Mouse (Mus musculus): ENCODE measurements around the gene Tmod1. TPM values are rescaled to one million over a fixed set of nuclear protein-coding genes. Genes with fewer than 3 reads are reported as not detected.

Tmod1 gene
- total RNA-seq, 2 experiments from 2014 or later: 173 to 208 TPM

DNA sequence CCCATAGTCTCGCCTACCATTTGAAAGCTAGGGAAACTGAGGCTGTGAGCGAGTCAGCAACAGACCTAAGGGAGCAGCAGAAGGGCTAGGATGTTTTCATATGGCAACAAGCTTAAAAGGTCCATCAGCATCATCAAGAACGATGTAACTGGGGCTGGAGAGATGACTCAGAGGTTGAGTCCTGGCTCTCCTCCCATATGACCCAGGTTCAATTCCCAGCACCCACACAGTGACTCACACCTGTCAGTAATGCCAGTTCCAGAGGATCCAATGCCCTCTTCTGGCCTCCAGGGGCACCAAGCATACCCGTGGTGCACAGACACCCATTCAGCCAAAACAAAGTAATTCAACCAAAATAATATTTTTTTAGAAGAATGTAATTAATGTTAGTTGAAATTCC is 41.5 kb downstream of the Tmod1 start:
- Histone ChIP-seq H3K27ac (no peak overlapping the region), H3K4me3 (no peak overlapping the region)
- no peak for TF ChIP-seq CTCF (IDR thresholded peaks at IDR 0.05)
- DNase-seq: no peak
- intact Hi-C loops (cut with DNase I): no loop called here

DNA sequence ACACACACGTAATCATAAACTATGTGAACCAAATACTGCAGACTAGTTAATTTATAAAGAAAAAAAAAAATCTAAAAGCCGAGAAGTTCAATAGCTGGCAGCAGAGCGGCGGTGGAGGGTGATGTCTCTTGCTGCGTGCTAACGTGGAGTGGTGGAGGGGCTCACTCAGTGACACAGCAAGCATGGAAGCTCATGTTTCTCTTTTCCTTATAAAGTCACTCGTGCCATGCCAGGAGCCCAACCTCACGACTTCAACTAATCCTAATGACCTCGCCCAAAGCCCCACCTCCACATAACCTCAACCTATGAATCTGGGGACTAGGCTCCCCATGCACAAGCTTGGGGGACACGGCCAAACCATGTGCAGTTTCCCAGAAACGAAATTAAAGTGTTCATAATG is 43.8 kb downstream of the Tmod1 start:
- no peak for TF ChIP-seq CTCF (IDR thresholded peaks at IDR 0.05)
- Histone ChIP-seq H3K4me3 (no peak overlapping the region), H3K27ac (peak overlapping the region; percentile 88)
- DNase-seq: peak; percentile 56
- intact Hi-C loops (cut with DNase I): no loop called here

DNA sequence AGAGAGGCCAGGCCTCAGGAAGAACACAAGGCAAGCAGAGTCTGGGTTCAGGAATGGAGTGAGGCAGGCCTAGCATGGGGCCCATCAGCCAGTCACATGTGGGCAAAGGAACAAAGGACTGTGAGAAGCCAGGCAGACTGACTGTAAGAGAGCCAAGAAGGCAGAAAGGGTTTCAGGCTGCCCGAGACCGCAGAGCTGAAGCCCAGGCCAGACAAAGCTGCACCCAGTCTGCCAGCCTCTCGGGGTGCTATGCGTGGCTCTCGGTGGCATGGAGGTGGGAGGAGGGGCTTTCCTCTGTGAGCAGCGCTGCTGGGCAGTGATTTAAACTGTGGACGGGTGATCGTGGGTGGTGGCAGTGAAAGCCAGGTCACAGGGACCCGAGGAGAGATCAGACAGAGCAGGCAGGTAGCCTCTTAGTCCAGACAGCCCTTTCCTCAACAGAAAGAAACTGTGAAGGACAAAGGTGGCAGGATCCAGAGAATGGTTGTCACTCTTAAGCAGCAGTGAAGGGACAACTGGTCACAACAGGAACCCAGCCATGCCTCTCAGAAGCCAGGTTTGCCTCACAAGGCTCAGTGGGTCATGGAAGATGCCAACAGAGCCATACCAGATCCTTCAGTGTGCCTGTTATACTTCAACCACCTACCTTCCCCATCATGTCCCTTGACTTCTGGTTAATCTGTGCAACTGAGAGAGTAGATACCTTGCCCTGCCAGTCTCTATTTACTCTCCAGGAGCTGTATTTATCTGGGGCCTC is 45.9 kb downstream of the Tmod1 start:
- H3K27ac ChIP-seq: peak overlapping the region; percentile 88
- no peak for DNase-seq
- H3K4me3 ChIP-seq: peak overlapping the region; percentile 19
- no peak for TF ChIP-seq CTCF (IDR thresholded peaks at IDR 0.05)
- intact Hi-C loops (cut with DNase I): loop anchor here (2.0 kb wide), 1 partner anchor 20 kb away; no protein-coding TSS in a partner anchor

DNA sequence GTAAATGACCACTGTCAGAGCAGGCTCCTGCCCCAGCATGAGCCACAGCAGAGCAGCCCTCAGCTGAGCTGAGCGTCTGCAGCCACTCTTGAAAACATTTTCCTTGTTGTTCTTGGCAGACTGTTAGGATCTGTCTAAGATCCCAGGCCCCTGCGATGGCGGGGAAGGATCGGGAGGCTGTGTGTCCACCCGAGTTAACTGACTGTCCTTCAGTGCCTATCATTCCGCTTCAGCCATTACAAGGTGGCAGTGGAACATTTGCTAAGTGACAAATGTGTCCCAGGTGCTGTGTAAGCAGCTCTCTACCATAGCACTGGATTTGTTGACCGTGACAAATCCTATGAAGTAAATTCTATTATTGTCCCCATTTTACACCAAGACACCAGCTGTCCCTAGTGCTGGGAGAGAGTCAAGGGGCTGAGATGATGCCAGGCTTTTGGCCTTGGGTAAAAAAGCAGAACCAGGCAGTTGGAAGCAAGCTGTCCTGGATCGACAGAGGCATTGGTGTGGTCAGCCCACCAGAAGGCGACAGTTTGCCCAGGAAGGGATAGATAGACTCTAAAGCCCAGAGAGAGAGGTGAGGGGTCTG is 46.6 kb downstream of the Tmod1 start:
- no peak for TF ChIP-seq CTCF (IDR thresholded peaks at IDR 0.05)
- Histone ChIP-seq H3K4me3 (no peak overlapping the region; the same call in 1 of the 2 replicates), H3K27ac (peak overlapping the region; percentile 88)
- intact Hi-C loops (cut with DNase I): loop anchor here (2.0 kb wide), 1 partner anchor 21 kb away; no protein-coding TSS in a partner anchor
- DNase-seq: peak; percentile 65

DNA sequence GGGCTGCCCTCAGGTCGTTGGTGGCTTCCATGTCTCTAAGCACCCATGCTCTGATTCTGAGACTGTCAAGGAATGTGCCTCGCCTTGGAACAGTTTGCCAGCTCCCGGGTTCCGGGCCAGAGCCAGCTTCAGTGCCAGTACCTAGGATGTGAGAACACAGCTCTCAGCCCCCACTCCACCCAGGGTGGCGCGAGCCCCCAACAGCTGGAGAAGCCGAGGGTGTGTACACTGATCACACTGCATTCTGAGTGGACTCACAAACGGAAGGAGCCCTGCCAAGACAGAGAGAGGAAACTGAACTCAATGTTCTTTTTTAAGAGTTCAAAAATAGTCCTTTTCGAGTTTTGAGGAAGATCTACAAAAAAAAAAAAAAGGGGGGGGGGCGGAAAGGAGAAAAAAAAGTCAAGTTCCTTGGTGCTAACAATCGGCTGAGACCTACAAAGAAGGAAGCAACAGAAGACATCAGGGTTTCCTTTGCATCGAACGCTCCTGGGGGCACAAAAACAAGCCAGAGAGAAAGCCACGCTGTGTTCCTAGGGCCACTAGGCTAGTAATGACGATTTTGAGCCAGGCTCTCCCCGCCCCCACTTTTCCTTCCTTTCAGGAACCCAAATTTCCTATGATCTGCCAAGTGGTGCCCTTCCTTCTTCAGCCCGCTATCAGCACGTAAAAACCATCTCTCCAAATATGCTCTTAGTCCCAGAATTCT is 48.1 kb downstream of the Tmod1 start:
- peak overlapping the region; percentile 88 for H3K27ac ChIP-seq
- no peak for TF ChIP-seq CTCF (IDR thresholded peaks at IDR 0.05)
- intact Hi-C loops (cut with DNase I): no loop called here
- peak overlapping the region; percentile 36 for H3K4me3 ChIP-seq
- peak; percentile 65 for DNase-seq

DNA sequence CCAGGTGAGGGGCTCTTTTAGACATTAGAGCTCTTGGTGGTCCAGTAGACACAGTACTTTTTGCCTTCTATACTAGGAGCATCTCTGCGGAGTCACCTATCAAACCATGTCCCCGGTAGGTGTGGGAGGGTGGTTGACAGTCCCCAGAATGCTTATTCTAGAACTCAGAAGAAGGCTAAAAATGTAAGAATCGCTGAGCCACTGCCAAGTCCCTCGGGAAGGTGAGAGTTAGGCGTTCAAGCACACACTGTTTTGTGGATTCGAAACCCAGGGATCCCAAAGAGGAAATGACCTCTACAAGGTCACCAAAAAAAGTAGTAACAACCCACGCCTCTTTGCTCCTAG is 48.7 kb downstream of the Tmod1 start:
- TF ChIP-seq CTCF (IDR thresholded peaks at IDR 0.05): no peak
- no peak for DNase-seq
- H3K4me3 ChIP-seq: peak overlapping the region; percentile 36
- intact Hi-C loops (cut with DNase I): no loop called here
- H3K27ac ChIP-seq: peak overlapping the region; percentile 88

DNA sequence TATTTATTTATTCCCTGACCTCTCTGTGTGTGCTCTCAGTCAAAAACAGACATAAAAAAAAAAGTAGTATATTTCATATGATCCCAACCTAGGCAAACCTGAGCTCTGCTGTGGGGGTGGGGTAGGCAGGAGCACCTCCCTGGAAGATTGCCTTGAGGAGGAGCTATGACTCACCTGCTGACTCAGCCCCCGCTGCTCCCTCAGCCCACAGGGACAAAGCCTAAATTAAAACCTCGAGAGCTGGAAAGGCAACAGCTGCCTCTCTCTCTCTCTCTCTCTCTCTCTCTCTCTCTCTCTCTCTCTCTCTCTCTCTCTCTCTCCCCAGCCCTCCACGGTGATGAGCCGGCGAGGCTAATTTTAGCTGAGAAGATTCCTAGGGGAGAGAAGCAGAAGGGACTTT is 49.1 kb downstream of the Tmod1 start:
- intact Hi-C loops (cut with DNase I): no loop called here
- peak; percentile 88 for DNase-seq

DNA sequence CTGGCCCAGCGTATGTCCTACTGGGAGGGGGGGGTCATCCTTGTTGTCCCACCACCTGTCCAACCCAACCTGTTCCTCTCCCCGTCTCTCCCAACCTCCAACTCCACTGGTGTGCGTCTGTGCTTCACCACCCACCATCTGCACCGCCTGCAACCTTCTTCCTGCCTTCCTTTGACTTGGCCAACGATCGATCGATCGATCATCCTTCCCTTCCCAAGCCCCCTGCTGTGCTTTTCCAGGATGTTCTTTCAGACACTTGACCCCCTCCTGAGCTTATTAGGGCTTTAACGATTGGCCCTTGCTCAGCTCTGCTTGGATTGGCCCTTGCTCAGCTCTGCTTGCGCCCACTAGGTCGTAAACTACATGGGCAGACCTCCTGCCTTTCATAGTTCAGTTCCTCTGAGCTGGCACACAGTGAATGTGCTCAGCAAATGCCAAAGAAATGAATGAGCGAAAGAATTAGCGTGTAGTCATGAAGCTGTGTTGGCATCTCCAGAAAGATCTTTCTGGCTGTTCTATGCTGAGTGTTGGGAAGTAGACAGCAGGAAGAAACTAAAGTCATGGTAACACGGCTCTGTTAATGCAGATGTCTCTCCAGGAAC is 50.9 kb downstream of the Tmod1 start:
- peak overlapping the region; percentile 88 for H3K27ac ChIP-seq
- no peak overlapping the region for H3K4me3 ChIP-seq
- no peak for TF ChIP-seq CTCF (IDR thresholded peaks at IDR 0.05)
- DNase-seq: no peak
- intact Hi-C loops (cut with DNase I): no loop called here

More for the DNA sequence above, 49.1 kb downstream of the Tmod1 start:
- H3K27ac ChIP-seq: peak overlapping the region; percentile 88
- H3K4me3 ChIP-seq: peak overlapping the region; percentile 36
- TF ChIP-seq CTCF (IDR thresholded peaks at IDR 0.05): no peak

DNA sequence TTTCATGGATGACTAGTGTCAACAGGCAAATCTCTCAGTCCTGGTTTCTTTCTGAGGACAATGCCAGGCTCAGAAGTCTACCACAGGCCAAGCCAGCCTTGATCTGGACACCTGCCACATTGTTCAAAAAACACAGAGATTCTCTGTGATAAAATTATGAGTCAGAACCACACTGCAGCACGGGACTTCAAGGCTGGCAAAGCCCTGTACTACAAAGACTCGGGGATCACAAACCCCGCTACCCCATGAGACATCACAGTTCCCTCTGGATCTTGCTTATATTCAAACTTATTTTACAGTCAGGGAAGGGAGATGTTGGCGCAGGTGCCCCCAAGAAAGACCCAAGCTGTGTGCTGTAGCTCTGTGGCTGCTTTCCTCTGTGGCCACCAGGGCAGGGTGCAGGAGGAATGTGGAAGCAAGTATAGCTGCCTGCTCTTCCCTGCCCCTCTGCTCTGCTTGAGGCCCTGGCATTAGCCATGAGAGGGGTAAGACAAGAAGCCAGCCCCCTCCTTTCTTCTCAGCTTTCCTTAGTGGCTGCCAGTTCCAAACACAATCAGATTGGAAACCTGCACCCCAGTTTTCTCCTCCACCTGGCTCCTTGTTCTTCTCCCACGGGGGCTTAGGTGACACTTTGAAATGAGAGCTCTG is 53.8 kb downstream of the Tmod1 start:
- intact Hi-C loops (cut with DNase I): no loop called here
- no peak for DNase-seq
- no peak for TF ChIP-seq CTCF (IDR thresholded peaks at IDR 0.05)
- H3K4me3 ChIP-seq: no peak overlapping the region
- H3K27ac ChIP-seq: no peak overlapping the region

DNA sequence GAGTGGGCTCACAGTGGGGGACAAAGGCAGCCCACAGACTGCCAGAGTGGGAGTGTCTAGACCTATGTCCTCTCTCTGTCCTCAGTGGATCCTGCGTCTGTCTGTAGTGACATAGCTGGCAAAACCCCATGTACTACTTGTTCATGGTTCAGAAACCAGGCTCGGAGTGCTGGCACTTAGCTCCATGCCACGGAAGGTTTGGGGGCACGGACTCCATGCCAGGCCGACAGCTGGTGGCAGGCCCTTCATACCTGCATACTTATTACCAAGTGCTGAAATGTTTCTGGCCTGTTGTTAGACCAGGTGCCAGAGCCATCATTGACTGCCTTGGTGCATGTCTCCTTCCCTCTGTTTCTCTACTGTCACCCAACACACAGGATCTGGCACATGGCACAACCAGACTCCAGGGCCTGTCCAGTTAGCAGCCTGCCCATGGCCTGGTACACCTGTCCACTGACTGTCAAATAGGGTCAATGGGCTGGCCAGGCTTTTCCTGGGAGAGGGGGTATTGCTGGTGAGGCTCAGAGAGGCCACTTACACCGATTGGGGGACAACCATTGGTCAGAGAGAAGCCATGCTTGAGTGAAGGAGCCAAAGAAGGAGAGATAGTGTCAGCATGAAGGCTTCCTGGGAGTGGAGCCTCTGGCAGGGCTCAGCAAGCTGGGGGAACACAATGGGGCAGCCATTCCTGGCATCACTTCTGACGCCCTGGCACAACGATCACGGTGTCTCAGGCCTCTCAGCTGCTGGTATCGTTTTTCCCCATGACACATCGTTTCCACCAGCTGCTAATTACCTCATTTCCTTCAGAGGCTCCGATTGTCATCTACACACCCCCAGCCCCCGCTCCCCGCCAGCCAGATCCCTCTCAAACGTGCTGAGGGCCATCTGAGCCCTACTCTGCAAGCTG is 56.4 kb downstream of the Tmod1 start:
- DNase-seq: peak; percentile 54
- no peak overlapping the region for H3K4me3 ChIP-seq
- intact Hi-C loops (cut with DNase I): no loop called here
- H3K27ac ChIP-seq: peak overlapping the region; percentile 53
- no peak for TF ChIP-seq CTCF (IDR thresholded peaks at IDR 0.05)

DNA sequence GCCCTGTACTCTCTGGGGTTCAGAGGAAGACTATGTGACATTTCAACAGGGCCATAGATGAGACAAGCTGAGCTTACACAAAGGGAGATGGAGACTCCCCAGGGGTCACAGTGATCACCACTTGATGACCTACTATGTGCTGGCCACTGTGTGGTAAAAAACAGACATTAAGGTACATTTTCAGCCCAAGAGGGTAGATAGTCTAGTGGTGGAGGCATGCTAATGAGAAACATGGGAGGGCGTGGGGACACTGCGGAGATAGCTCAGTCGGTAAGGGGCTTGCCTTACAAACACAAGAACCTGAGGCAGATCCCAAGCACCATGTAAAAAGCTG is 57.1 kb downstream of the Tmod1 start:
- no peak for TF ChIP-seq CTCF (IDR thresholded peaks at IDR 0.05)
- Histone ChIP-seq H3K4me3 (no peak overlapping the region), H3K27ac (peak overlapping the region; percentile 53)
- DNase-seq: no peak
- intact Hi-C loops (cut with DNase I): no loop called here

DNA sequence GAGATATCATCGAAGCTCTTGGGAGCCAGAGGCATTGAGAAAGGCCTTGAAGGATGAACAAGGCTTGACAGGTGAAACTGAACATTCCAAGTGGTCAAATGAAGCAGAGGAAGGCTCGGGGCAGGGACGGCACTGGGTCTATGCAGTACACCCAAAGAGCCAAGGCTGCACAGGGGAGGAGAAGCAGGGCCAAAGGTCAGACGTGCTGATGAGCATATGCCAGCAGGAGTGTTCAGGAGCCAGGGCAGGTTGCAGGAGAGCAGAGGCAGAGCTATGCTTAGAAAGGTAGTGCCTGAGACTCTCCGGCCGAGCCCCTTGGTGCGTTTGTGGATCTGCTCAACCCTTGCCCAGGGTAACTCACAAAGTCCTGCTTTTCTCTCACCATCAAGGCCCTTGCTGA is 57.8 kb downstream of the Tmod1 start:
- no peak for TF ChIP-seq CTCF (IDR thresholded peaks at IDR 0.05)
- H3K4me3 ChIP-seq: no peak overlapping the region

More for the DNA sequence above, 57.8 kb downstream of the Tmod1 start:
- intact Hi-C loops (cut with DNase I): no loop called here
- DNase-seq: no peak
- no peak overlapping the region for H3K27ac ChIP-seq

Data from gastrocnemius, adult 2 months (tissue).